Mouse (Mus musculus) CD4-positive naive resting alpha-beta T cell, adult 76 days (primary cell): ENCODE results near the gene Kif27. TPM values are rescaled to one million over a fixed set of nuclear protein-coding genes. Genes with fewer than 3 reads are reported as not detected.

Source experiments
- total RNA-seq: library from RNA; stranded (reverse); gene quantifications from one replicate; pipeline ENCODE4 v1.2.4, GENCODE M21; 2023

Kif27 gene
- 0.15 TPM for total RNA-seq

DNA sequence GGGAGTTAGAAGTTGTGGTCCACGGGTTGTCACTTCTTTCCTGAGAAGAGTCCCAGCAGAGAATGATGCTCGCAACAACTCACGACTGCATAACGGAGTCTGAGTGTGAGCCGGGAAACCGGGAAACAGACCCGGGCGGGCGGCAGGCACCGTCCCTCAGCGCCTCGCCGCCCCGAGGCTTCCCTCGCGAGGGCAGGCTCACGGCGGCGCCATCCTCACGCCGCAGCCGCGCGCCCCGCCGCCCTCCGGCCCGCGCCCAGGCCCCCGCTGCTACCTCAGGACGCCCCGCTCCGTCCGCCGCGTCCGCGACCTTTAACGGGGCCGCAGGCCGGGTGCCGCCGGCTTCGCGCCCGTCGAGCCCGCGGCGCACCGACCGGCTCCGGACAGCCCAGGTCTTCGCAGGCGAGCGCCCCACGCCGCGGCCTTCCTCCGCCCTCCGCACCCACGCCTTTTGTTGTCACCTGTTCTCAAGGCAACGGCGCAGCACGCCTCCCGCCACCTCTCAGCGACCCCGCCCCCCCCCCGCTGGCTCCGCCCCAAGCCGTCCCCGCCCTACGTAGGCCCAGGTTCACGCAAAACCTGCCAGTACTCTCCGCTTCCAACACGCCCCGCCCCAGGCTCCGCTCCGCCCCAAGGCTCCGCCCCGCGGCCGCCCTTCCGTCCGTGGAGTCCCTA is at the start of gene Kif27:
TSS of gene Kif27 (minus strand) at position 494 of the 675 bp plus-strand sequence.

DNA sequence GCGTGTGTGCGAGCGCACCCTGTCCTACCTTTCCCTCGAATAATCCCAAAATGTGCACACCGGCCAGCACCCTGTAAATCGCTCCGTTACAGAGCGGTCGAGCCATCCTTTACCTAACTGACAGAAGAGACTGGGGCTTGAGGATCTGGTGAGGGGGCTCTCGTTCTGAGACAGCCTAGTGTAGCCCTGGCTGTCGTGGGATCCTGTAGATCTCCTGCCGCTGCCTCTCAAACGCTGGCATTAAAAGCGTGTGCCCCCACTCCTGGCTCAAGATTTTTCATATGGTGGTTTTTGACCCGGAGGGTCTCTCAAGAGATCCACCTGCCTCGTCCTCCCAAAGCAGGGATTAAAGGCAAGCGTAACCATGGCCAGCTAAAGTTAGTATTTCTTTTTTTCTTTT is 44.3 kb upstream of the Kif27 start, which contains the start of gene Hnrnpk:
TSS of gene Hnrnpk (minus strand) at position 101 of the 400 bp plus-strand sequence.

DNA sequence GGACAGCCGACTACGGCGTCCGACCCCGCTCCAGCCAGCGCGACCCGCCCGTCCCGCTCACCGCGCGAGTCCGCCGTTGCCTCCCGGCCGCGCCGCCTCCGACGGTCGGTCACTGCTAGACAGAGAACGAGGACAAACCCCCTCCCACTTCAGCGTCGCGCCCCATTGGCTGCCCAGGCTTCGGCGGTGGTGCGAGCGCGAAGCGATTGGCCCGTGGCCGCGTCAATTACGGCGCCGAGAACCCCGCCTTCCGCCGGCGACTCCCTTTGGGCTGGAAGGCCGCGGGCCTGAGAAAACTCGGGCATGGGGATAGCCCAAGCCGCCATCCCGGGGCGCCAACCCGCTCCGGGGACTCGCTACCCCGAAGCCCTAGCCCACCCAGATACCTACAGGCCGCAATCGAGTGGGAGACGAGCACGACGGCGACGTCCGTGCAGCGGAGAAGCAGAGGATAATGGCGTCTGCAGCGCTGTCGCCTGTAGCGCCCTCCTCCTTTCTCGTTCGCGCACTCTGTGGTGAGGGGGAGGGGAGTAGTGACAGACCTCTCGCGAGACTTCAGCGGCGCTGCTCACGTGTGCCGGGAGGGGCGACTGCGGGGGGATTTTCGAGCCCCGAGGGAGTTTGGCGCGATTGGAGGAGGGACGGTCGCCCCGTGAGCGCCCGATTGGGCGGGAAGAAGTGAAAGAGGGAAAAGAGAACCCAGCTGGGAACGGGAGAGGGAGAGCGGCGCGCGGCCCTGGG is 43.3 kb upstream of the Kif27 start, which contains the start of gene Rmi1:
TSS of gene Rmi1 (plus strand) at position 246 of the 741 bp plus-strand sequence.

DNA sequence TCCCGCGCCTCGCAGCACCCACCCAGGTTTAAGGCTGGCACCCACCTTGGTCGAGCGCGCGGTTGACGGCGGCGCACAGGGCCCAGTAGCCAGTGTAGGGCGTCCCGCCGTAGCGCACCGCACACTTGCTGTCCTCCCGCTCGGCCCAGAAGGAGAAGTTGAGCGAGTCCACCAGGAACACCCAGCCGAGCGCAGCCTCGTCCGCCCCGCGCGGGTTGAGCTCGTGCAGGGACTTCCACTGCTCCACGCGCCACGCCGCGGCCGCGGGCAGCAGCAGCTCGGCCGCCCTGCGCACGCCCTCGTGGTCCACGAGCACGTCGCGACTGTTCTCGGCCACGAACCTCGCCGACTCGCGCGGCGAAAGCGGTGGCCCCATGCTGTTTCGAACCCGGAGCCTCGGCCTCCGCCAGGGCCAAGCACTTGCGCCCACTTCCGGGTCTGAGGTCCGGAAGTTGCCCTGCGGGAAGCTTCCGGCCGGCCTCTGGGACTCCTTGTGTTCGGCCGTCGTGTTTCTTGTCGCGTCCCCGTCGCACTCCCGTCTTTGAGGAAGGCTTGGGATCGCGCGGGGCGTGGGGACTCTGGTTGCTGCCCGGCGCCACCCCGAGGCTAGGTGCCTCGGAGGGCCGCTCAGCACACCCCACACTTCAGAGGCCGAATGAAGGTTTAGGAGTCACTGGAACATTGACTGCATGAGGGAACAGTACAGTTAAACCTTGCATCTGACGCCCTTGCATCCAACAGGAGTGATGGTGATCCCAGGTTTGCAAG is 26.0 kb upstream of the Kif27 start, which contains the start of gene 2210016F16Rik:
TSS of gene 2210016F16Rik (minus strand) at position 447 of the 768 bp plus-strand sequence.

DNA sequence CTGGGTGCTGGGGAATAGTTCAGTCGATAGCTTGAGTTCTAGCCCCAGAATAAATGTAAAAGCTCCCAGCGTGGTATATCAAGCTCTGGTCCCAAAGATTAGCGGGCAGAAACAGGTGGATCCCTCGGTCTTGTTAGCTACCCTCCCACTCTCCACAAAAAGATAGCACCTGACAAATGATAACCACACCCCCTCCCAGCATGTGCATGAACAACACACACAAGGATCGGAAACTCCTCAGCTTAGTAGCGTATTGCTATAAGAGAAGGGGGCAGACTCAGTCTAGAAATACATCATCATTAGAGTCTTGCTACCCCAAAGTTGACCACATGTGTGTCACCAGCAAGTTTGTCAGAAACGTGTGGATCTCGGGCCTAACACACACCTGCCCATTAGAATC is 83.3 kb downstream of the Kif27 start, which contains the start of gene Gkap1:
TSS of gene Gkap1 (minus strand) at position 101 of the 400 bp plus-strand sequence.

Other genes starting within 250 kb of the Kif27 start
- 11.4 TPM for gene Klhl3, start 245.5 kb downstream of the Kif27 start, total RNA-seq
- 172 TPM for gene Hnrnpa0, start 230.6 kb downstream of the Kif27 start, total RNA-seq
- gene Idnk, start 201.5 kb downstream of the Kif27 start, total RNA-seq: 96.7 TPM
- gene Ubqln1, start 143.5 kb downstream of the Kif27 start, total RNA-seq: 96.8 TPM
- gene Gkap1, start 83.4 kb downstream of the Kif27 start, total RNA-seq: 1.1 TPM
- gene 2210016F16Rik, start 26.1 kb upstream of the Kif27 start, total RNA-seq: 16.6 TPM
- gene Rmi1, start 43.1 kb upstream of the Kif27 start, total RNA-seq: 37.5 TPM
- 1,165 TPM for gene Hnrnpk, start 44.2 kb upstream of the Kif27 start, total RNA-seq